Mouse (Mus musculus): ENCODE measurements around the gene Nrxn2. TPM values are rescaled to one million over a fixed set of nuclear protein-coding genes. Genes with fewer than 3 reads are reported as not detected.

Gene Nrxn2
- polyA plus RNA-seq, 1 experiment from 2014 or later: 0.97 TPM

- no peak overlapping the region for H3K27ac ChIP-seq
- H3K4me1 ChIP-seq: peaks cover 2% of the 10 kb centered on the region
- no peaks in the 10 kb centered on the region for H3K36me3 ChIP-seq
- no peaks in the 10 kb centered on the region for H3K9me3 ChIP-seq
- WGBS: 79% methylated on average over 8 of the region's 8 CpGs
- H3K9ac ChIP-seq: no peak overlapping the region
- H3K4me2 ChIP-seq: no peak overlapping the region
- no peak for ATAC-seq (ENCODE audit: borderline replicate concordance, extremely low read depth, low FRiP score, low TSS enrichment)
- H3K4me3 ChIP-seq: no peak overlapping the region
- peaks cover 9% of the 10 kb centered on the region; the same call in 1 of the 2 replicates for H3K27me3 ChIP-seq
Observed at GRCm38 (mm10) chr19:6407109-6407508, 11.4 kb upstream of the Nrxn2 start.

- Histone ChIP-seq H3K36me3 (no peaks in the 10 kb centered on the region), H3K4me2 (no peak overlapping the region), H3K4me1 (no peaks in the 10 kb centered on the region), H3K9me3 (no peaks in the 10 kb centered on the region), H3K9ac (no peak overlapping the region), H3K4me3 (no peak overlapping the region), H3K27me3 (0 out of 2 replicates have a peak, but pooled peaks cover under 1% of the 10 kb centered on the region), H3K27ac (no peak overlapping the region)
- no peak for ATAC-seq (ENCODE audit: borderline replicate concordance, extremely low read depth, low FRiP score, low TSS enrichment)
- WGBS: 52% methylated on average over 16 of the region's 16 CpGs
Observed at GRCm38 (mm10) chr19:6407816-6408510, 10.6 kb upstream of the Nrxn2 start.

GRCm38 (mm10) chr19:6408749-6409148, 9.8 kb upstream of the Nrxn2 start:
- Histone ChIP-seq H3K4me1 (no peaks in the 10 kb centered on the region), H3K9ac (no peak overlapping the region), H3K27me3 (no peaks in the 10 kb centered on the region), H3K4me3 (no peak overlapping the region), H3K36me3 (no peaks in the 10 kb centered on the region), H3K9me3 (no peaks in the 10 kb centered on the region), H3K4me2 (no peak overlapping the region), H3K27ac (no peak overlapping the region)
- WGBS: 66% methylated on average over 8 of the region's 8 CpGs
- ATAC-seq (ENCODE audit: borderline replicate concordance, extremely low read depth, low FRiP score, low TSS enrichment): no peak

GRCm38 (mm10) chr19:6409176-6409575, 9.4 kb upstream of the Nrxn2 start:
- Histone ChIP-seq H3K9ac (no peak overlapping the region), H3K4me2 (no peak overlapping the region), H3K4me1 (no peaks in the 10 kb centered on the region), H3K27me3 (no peaks in the 10 kb centered on the region), H3K27ac (no peak overlapping the region), H3K36me3 (no peaks in the 10 kb centered on the region), H3K4me3 (no peak overlapping the region), H3K9me3 (no peaks in the 10 kb centered on the region)
- WGBS: 75% methylated on average over 5 of the region's 5 CpGs
- no peak for ATAC-seq (ENCODE audit: borderline replicate concordance, extremely low read depth, low FRiP score, low TSS enrichment)

GRCm38 (mm10) chr19:6409936-6410335, 8.6 kb upstream of the Nrxn2 start:
- WGBS: 73% methylated on average over 5 of the region's 5 CpGs
- ATAC-seq (ENCODE audit: borderline replicate concordance, extremely low read depth, low FRiP score, low TSS enrichment): no peak
- H3K4me3 ChIP-seq: no peak overlapping the region
- no peaks in the 10 kb centered on the region for H3K4me1 ChIP-seq
- no peaks in the 10 kb centered on the region for H3K27me3 ChIP-seq
- H3K4me2 ChIP-seq: no peak overlapping the region
- no peaks in the 10 kb centered on the region for H3K36me3 ChIP-seq
- H3K9ac ChIP-seq: no peak overlapping the region
- H3K27ac ChIP-seq: no peak overlapping the region
- no peaks in the 10 kb centered on the region for H3K9me3 ChIP-seq

- Histone ChIP-seq H3K9me3 (no peaks in the 10 kb centered on the region), H3K4me3 (no peak overlapping the region), H3K4me2 (no peak overlapping the region), H3K4me1 (no peaks in the 10 kb centered on the region), H3K9ac (no peak overlapping the region), H3K27me3 (peaks cover 8% of the 10 kb centered on the region), H3K27ac (no peak overlapping the region), H3K36me3 (no peaks in the 10 kb centered on the region)
- WGBS: 52% methylated on average over 14 of the region's 14 CpGs
- ATAC-seq (ENCODE audit: borderline replicate concordance, extremely low read depth, low FRiP score, low TSS enrichment): no peak
Observed at GRCm38 (mm10) chr19:6412798-6413197, 5.7 kb upstream of the Nrxn2 start.

- 30% methylated on average over 6 of the region's 6 CpGs for WGBS
- Histone ChIP-seq H3K27ac (no peak overlapping the region), H3K36me3 (no peaks in the 10 kb centered on the region), H3K9ac (no peak overlapping the region), H3K9me3 (no peaks in the 10 kb centered on the region), H3K4me3 (no peak overlapping the region), H3K4me2 (no peak overlapping the region), H3K4me1 (peaks cover 12% of the 10 kb centered on the region), H3K27me3 (peaks cover 34% of the 10 kb centered on the region)
- no peak for ATAC-seq (ENCODE audit: borderline replicate concordance, extremely low read depth, low FRiP score, low TSS enrichment)
Observed at GRCm38 (mm10) chr19:6415454-6415853, 3.1 kb upstream of the Nrxn2 start.

- WGBS: 11% methylated on average over 9 of the region's 9 CpGs
Observed at GRCm38 (mm10) chr19:6416124-6416770, 2.3 kb upstream of the Nrxn2 start.

GRCm38 (mm10) chr19:6416894-6417761, 1.4 kb upstream of the Nrxn2 start:
- Histone ChIP-seq H3K4me3 (no peak overlapping the region), H3K27ac (no peak overlapping the region), H3K9ac (no peak overlapping the region), H3K27me3 (peaks cover 51% of the 10 kb centered on the region), H3K9me3 (no peaks in the 10 kb centered on the region), H3K4me1 (peaks cover 13% of the 10 kb centered on the region), H3K4me2 (no peak overlapping the region), H3K36me3 (no peaks in the 10 kb centered on the region)
- ATAC-seq (ENCODE audit: borderline replicate concordance, extremely low read depth, low FRiP score, low TSS enrichment): no peak
- WGBS: 69% methylated on average over 12 of the region's 12 CpGs

More at GRCm38 (mm10) chr19:6416124-6416770, 2.3 kb upstream of the Nrxn2 start:
- Histone ChIP-seq H3K27me3 (peaks cover 42% of the 10 kb centered on the region), H3K9me3 (no peaks in the 10 kb centered on the region), H3K9ac (no peak overlapping the region), H3K36me3 (no peaks in the 10 kb centered on the region), H3K4me1 (peaks cover 12% of the 10 kb centered on the region), H3K4me3 (no peak overlapping the region), H3K27ac (no peak overlapping the region), H3K4me2 (no peak overlapping the region)
- ATAC-seq (ENCODE audit: borderline replicate concordance, extremely low read depth, low FRiP score, low TSS enrichment): no peak

GRCm38 (mm10) chr19:6418984-6419692, 607 bp downstream of the Nrxn2 start:
- Histone ChIP-seq H3K4me2 (peak overlapping the region; percentile 98), H3K36me3 (no peaks in the 10 kb centered on the region), H3K4me3 (no peak overlapping the region; the same call in 1 of the 2 replicates), H3K9ac (no peak overlapping the region), H3K4me1 (peaks cover 20% of the 10 kb centered on the region), H3K9me3 (no peaks in the 10 kb centered on the region), H3K27ac (no peak overlapping the region), H3K27me3 (peaks cover 68% of the 10 kb centered on the region)
- no peak for ATAC-seq (ENCODE audit: borderline replicate concordance, extremely low read depth, low FRiP score, low TSS enrichment)
- 9% methylated on average over 18 of the region's 23 CpGs for WGBS

- 45% methylated on average over 9 of the region's 9 CpGs for WGBS
- H3K36me3 ChIP-seq: no peaks in the 10 kb centered on the region
- H3K4me2 ChIP-seq: no peak overlapping the region
- no peak overlapping the region for H3K27ac ChIP-seq
- H3K27me3 ChIP-seq: peaks cover 75% of the 10 kb centered on the region
- H3K4me3 ChIP-seq: no peak overlapping the region
- H3K9ac ChIP-seq: no peak overlapping the region
- H3K4me1 ChIP-seq: peaks cover 20% of the 10 kb centered on the region
- H3K9me3 ChIP-seq: no peaks in the 10 kb centered on the region
- no peak for ATAC-seq (ENCODE audit: borderline replicate concordance, extremely low read depth, low FRiP score, low TSS enrichment)
Observed at GRCm38 (mm10) chr19:6419805-6420310, 1.3 kb downstream of the Nrxn2 start.
